Mouse (Mus musculus): ENCODE results near the gene Gm10775. TPM values are rescaled to one million over a fixed set of nuclear protein-coding genes. Genes with fewer than 3 reads are reported as not detected.

Gm10775 gene
- not detected for total RNA-seq (2021)
- long read RNA-seq, experiment 1, partial matches to known transcripts: 0 of 1 reads
- long read RNA-seq, experiment 1, other reads (novel, unspliced or antisense): 1 of 1 reads
- long read RNA-seq, experiment 2: 0 reads

DNA sequence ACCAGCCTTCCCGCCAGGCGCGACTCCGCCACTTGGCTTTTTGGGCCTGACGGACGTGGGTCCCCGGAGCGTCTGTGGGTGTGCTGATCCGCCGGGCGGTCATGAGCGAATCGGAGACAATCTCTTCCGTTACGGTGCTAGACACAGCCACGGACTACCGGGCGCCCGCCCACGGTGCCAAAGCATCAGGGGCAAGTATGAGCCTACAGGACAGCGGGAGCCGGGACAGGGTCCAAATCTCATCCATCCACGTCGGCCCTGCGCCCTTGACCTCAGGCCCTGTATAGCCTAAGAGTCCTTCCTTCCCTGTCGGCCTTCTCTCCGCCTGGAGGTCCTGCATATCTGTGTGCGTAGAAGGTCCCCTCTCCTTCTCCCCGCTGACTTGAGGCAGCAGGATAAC lies at the start of gene Gm10775:
Gene Gm10775 (plus strand): TSS at position 301 of the 400 bp plus-strand sequence.
- no peak for DNase-seq (ENCODE audit: low spot score in 2 of 2)

DNA sequence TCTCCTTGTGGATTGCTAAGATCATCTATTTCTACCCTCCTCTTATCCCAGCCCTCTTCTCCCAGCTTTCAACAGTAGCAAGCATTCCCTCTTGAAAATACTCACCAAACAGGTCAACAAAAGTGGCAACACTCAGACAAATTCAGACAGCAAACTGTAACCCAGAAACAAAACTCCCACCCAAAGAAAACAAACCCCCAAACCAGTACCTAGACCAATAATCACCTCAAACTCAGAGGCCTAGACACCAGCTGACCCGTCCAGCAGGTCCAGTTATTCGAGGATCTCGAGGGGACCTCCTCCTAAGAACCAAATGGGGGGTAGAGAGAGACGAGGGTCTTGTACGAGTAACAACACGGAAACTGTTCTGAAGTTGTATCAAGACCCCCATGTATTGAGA lies 33.4 kb upstream of the Gm10775 start:
- no peak for DNase-seq (ENCODE audit: low spot score in 2 of 2)

DNA sequence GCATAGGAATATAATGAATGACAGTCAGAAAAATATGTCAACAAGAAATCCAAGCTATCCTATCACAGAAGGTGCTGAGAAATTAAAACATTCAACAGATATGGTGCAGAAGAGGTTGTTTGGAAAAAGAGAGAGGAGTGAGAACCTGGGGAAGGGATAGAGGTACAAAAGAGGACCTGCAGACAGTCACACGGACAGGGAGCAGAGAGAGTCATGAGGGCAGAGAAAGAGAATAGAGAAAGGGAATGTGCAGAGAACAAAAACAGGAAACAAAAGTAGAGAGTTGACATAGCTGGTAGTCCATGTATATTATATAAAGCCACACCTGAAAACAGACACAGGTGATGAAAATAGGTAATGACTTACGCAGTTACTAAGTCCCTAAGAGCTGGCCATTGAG lies 32.7 kb upstream of the Gm10775 start:
- DNase-seq (ENCODE audit: low spot score in 2 of 2): no peak

DNA sequence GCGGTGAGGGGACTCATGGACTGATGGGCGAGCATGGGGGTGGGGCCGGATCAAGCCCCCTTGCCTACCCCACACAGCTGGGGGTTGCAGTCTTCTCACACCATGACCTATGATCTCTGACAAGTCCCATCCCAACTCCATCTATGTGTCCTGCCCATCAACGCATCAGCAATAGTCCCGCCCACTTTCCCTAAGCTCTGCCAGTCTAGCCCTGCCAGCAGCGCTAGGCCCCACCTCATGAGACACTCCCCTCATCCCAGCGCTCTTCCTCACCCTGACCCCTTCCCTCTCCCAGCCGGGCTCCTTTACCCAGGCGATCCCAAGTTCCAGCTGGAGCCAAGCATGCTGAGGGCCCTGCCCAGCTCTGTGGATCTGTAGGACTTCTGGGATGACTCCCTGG lies 22.1 kb upstream of the Gm10775 start:
- no peak for DNase-seq (ENCODE audit: low spot score in 2 of 2)

DNA sequence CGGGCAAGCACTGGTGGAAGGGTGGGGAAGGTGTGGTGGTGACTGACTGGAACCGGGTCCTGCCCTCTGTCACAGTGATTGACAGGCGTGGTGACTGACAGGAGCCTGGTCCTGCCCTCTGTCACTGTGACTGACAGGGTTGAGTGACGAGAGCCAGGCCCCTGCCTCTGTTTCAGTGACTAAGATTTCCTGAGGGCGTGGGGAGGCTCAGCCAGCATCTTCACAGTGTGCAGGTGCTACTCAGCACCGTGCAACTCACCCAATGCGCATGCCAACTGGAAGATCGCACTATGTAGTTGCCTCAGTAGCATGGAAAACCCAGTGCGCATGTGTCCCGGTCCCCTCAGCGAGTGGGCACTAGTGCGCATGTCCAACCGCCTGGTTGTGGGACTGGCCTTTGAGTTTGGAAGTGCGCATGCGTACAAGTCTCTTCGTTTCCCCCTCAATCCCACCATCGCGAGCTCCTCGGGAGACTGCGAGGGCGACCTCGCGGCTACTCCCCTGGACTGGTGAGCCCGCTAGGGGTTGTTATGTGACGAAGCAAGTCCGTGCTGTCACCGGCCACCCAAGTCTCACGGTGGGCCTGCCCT lies 18.7 kb upstream of the Gm10775 start:
- peak; percentile 82 to 95 for DNase-seq (ENCODE audit: low spot score in 2 of 2)

DNA sequence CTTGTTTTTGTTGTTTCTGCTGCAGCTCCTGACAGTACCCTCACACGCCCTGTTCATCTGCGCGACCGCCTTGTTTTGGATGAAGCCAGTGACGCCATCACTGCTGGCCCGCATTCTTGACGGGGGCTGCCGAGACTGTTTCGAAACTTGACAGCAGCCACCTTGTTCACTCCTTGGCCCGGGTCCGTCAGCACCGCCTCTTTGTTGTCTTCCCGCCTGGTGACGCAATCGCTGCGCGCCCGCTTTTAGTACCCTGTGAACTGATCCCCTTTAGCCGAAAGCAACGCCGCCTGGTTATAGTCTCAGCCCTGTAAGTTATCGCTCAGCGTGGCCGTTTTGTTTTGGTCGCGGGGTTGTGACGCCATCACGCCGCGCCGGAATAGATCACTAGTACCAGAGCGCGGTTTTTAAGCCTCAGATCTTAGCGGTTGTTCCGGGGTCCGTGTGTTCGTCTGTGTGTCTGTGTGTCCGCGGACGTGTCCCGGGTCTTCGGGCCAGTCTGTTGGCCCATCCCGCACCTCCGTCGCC lies 18.2 kb upstream of the Gm10775 start:
- peak; percentile 88 to 91 for DNase-seq (ENCODE audit: low spot score in 2 of 2)

DNA sequence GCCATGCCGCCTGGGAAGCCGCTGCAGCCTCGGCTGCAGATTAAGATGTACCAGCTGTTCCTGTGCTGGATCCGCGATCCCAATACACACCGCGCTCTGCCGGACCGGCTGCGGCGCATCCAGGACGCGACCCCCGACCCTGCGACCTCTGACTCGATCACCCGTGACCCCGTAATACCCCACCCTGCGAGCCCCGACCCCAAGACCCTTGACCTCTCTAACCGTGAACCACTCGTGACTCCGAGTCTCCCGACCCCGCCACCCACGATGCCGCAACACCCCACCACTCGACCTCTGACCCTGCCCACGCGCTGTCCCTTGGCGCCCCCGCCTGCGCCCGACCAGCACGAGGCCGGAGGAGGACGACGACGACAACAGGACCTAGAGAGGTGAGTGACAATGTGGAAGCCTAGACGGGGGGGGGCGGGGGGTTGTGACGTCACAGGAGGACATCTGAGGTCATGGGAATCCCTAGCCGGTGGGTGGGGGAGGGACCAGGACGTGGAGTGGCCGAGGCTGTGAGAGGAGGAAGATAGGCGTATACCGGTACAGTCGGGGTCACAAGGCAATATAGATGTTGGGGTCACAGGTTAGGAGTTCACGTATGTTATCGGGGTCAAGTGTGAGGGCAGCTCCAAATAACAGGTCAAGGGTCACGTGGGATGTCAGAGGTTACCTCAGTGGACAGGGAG lies 17.6 kb upstream of the Gm10775 start:
- no peak for DNase-seq (ENCODE audit: low spot score in 2 of 2)

DNA sequence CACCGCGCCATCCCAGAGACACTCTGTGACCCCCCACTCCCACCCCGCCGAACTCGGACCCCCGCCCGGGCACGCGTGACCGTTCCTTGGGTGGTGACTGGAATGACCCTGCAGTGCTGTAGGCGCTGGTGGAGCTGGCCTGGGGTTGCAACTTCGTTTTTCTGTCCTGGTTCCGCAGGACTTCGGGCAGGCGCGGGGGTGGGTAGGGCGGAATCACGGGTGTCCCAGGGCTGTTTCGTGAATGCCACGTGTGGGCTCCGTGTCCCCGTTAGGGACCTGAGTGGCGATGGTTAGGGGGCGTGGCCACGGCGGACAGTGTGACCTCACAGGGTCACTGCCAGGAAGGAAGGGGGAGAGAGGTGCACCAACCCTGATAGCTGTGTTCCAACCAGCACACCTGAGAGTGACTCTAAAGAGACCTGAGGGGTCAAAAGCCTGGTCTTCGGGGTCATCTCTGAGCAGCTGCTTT lies 17.0 kb upstream of the Gm10775 start:
- DNase-seq (ENCODE audit: low spot score in 2 of 2): no peak

DNA sequence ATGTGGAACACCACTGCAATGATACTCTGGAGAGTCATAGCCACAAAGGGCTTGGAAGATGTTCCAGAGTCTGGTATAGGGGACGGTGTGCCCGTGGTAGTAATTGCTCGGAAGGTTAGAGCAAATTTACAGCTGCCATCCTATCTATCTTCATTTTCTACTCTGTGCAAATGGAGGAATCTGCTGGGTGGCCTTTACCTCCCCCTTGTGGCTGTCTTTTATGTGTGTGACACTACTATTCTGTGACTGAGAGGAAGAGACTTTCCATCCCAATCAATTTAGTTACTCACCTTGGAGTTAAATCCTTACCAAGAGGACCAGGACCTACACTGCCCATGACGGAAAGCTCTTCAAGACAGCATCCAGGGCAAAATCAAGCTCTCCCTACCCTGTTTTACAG lies 16.1 kb upstream of the Gm10775 start:
- DNase-seq (ENCODE audit: low spot score in 2 of 2): no peak

DNA sequence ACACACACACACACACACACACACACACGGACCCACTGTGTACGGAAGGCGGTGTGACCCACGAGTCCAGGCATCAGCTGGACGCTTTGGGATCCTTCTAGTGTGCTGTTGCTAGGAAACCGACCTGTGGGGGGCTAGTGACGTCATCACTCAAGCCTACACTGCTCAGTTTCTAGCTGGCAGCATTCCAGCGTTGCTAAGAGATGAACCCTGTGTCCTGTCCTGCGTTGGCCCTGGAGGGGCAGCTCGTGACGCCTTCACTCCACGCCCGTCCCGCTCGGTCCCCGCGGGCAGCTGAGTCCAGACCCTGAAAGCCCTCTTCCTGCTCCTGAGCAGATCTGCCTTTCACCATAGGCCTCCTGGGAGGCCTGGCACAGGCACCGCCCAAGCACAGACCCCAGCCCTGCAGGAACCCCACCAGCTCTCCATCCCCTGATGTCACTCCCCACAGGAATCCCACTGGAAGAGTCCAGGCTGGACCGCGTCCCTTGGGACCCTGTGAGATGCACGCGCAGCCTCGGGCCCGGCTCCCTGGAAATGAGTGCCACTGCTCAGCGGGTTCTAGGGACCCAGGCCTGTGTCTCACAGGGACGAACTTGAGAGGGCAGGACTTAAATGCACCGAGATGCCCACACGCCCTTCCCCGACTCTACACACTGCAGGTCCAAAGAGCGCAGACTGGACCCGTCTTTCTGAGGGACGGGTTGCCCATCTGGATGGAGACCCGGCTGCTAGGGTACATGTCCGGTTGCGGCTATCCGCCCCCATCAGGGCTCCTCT lies 974 bp upstream of the Gm10775 start:
- DNase-seq (ENCODE audit: low spot score in 2 of 2): no peak

DNA sequence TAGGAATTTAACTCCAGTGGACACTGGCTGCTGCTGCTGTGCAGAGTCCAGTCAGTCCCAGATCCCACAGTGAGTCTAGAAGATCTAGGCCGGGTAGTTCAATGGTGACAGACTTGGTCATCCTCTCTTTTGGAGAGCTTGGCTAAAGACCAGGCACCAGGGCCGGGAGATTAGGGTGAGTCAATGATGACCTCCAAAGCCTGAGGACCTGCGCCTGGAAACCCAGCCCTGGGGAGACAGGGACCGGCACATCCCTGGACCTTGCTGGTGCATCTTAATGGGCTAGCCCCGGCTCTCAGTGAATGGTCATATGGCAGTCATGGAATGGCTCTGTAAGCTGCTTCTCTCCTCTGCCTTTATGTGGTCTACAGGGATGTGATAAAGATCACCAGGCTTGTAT lies 2.7 kb downstream of the Gm10775 start:
- no peak for DNase-seq (ENCODE audit: low spot score in 2 of 2)

DNA sequence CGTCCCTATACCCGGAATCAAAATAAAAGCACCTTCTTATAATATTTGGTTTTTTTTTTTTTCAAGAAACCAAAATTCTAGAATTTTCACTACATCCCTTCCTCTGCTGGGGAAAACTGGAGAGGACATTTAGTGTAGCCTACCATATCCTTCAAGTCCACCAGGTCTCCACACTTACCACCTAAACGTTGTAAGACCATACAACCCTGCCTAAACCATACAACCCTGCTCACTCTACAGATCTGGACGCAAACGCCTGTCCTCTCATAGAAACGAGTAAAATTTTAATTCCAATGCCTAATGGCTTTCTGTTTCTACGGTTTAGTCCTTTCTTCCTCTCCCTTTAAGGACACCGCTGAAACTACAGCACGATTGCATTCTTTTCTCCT lies 18.6 kb downstream of the Gm10775 start:
- DNase-seq (ENCODE audit: low spot score in 2 of 2): no peak

DNA sequence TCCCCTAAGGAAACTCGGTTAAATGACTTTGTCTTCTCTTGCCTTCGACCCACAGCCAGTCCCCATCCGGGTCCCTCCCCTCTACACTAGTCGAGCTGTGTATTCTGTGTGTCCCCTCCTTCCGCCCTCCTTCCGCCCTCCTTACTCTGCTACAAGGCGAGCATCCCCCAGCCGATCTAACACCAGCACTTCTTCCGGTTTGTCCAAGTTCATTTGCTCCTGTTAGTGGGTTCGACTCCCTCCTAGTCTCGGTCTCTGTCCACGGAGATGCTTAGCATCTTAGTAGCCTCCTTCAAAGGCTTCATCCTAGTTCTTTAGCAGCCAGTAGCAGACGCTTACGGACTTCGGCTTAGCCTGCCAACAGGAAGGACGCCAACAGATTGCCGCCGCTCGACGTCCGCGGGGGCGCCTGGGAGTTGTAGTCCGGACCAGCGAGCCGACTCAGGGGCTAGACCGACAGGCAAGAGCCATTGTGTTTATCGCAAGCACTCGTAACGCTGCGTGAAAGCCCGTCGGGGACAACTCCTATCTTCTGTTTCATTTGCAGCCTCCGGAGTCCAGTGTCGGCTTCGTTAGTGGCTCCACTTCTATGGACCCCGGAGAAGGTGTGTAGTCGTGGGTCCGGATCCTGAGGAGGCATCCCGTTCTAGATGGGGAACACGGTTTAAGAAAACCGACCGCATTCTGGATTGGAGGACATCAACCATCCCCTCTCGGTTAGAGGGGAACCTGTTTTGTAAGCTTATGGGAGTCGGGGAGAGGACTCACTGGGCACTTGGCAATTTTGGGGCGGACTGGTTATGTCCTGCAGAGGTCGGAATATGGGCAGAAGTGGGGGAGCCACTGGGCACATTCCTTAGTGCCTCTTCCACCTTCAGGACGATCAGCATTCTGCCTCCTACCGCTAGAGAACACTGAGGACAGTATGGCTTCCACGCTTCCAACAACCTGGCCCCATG lies 19.3 kb downstream of the Gm10775 start, which contains the start of gene Zfp369:
Gene Zfp369 (plus strand): TSS at position 432 of the 959 bp plus-strand sequence.
- DNase-seq (ENCODE audit: low spot score in 2 of 2): peak; percentile 79 to 89

DNA sequence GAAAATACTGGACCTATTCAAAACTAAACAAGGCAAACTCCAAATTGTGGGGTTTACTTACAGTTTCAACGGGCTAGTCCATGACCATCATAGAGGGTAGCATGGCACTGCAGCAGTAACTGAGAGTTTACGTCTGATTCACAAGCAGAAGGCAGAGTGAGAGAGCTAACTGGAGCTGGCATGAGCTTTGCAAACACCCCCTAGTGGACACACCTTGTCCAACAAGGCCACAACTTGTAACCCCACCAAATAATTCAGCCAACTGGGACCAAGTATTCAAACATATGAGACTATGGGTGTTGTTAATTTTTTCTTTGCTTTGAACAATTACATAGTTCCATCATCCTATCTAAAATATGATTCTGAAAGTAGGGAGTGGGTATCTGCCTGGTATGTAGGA lies 27.4 kb downstream of the Gm10775 start:
- no peak for DNase-seq (ENCODE audit: low spot score in 2 of 2)

DNA sequence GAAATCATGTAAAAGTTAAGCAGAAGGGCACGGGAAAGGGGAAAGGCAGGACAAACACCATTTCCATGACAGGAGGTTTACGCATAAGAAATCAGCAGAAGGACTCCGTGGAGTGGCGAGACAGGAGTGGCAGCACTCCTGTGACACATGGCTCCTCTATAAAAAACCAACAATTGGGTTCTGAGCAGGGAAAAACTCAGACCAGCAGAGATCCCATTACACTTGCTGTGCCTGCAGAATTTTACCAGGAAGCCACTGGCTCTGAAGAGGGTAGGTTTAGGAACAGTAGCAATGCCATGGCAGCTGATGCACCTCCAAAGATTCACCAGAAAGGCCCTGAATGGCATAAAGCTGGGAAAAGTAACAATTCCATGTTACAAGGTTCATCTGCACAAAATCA lies 37.0 kb downstream of the Gm10775 start:
- no peak for DNase-seq (ENCODE audit: low spot score in 2 of 2)

Other genes with a start within 250 kb of the Gm10775 start
- not detected for gene Spata31d1c, start 226.5 kb upstream of the Gm10775 start, total RNA-seq (2021)
- gene Prss47, start 206.8 kb upstream of the Gm10775 start, total RNA-seq (2021): not detected
- 10 to 100 TPM; 47.4 to 49.1 TPM for gene Mfsd14b, start 146.6 kb upstream of the Gm10775 start, total RNA-seq (2021)
- gene Olfr465-ps1, start 121.5 kb upstream of the Gm10775 start, total RNA-seq (2021): not detected
- gene Olfr466, start 109.3 kb upstream of the Gm10775 start, total RNA-seq (2021): not detected
- under 1 TPM in 1 of 2 experiments, not detected in 1; 0.39 TPM for gene Nlrp4f, start 53.6 kb upstream of the Gm10775 start, total RNA-seq (2021)
- gene Zfp369, start 19.3 kb downstream of the Gm10775 start, total RNA-seq (2021): 10 to 100 TPM; 41.4 to 45.7 TPM

Measured in adrenal gland, postnatal 4 days (tissue).